Mouse (Mus musculus) kidney, adult 2 months (tissue): Measurements from ENCODE around the gene Kif12. TPM values are rescaled to one million over a fixed set of nuclear protein-coding genes. Genes with fewer than 3 reads are reported as not detected.

Experiments
- DNase-seq: peaks from one replicate; pipeline ENCODE4 v3.0.0; 2021
- H3K27ac ChIP-seq: fragments of 200-500 bp; 2 replicates; pipeline ENCODE4 v1.5.1; 2012; ENCODE audit warnings: low read depth, low read length, control low read depth, inconsistent platforms; ENCODE audit not compliant: insufficient read depth
- H3K27me3 ChIP-seq: fragments of 200-500 bp; replicated peaks from 2 replicates; pipeline ENCODE4 v1.6.1; 2012; ENCODE audit warnings: mild to moderate bottlenecking, moderate library complexity, low read length, inconsistent platforms; ENCODE audit not compliant: control insufficient read depth, insufficient read depth
- H3K36me3 ChIP-seq: fragments of 200-500 bp; 2 replicates; pipeline ENCODE4 v1.6.1; 2012; ENCODE audit warnings: mild to moderate bottlenecking, moderate library complexity, low read length, inconsistent platforms; ENCODE audit not compliant: control insufficient read depth, insufficient read depth
- H3K4me1 ChIP-seq: fragments of 200-500 bp; 2 replicates; pipeline ENCODE4 v1.6.1; 2011; ENCODE audit warnings: low read length; ENCODE audit not compliant: control insufficient read depth, insufficient read depth
- H3K4me3 ChIP-seq: fragments of 200-500 bp; 2 replicates; pipeline ENCODE4 v1.5.1; 2011; ENCODE audit warnings: mild to moderate bottlenecking, low read depth, low read length, control low read depth; ENCODE audit not compliant: insufficient read depth
- CTCF ChIP-seq: fragments of 200-500 bp; conservative IDR thresholded peaks from 2 replicates; pipeline ENCODE4 v1.5.1; 2011; ENCODE audit warnings: low read depth, mild to moderate bottlenecking, control low read depth, low read length, moderate library complexity, mixed read lengths; ENCODE audit not compliant: insufficient read depth, insufficient read length
- POLR2A ChIP-seq: fragments of 200-500 bp; IDR thresholded peaks from one replicate; pipeline ENCODE4 v1.6.1; 2011; ENCODE audit warnings: low read depth, low read length, control low read depth
- WGBS: fragments of 180-500 bp; shearing (Covaris S2); methylation state at CpG from one replicate; pipeline ENCODE4 v1.1.7; 2018; 5-methylcytosine and 5-hydroxymethylcytosine counted together
- polyA plus RNA-seq: library from polyadenylated mRNA; depleted of rRNA; stranded (reverse); fragments of >200 nt; gene quantifications from 2 replicates; pipeline ENCODE4 v1.2.3, GENCODE M21; 2012

Gene Kif12
- polyA plus RNA-seq, 1 experiment, result 187 TPM

GRCm38 (mm10) chr4:63215185-63215992 is 43.5 kb upstream of the Kif12 start:
- TF ChIP-seq POLR2A (no peak), CTCF (peak; percentile 82)
- H3K27me3 ChIP-seq, result no peaks in the 10 kb centered on the region
- WGBS, result 1% methylated on average over 69 of the region's 71 CpGs
- peak overlapping the region; percentile 63 for H3K4me3 ChIP-seq
- peak overlapping the region; percentile 74 for H3K27ac ChIP-seq
- no peaks in the 10 kb centered on the region for H3K36me3 ChIP-seq
- peaks cover 12% of the 10 kb centered on the region; the same call in 1 of the 2 replicates for H3K4me1 ChIP-seq
- peak; percentile 83 for DNase-seq

- Histone ChIP-seq H3K4me1 (peaks cover 12% of the 10 kb centered on the region; the same call in 1 of the 2 replicates), H3K4me3 (peak within 1 kb of the TSS; percentile 6; the same call in 1 of the 2 replicates), H3K36me3 (no peaks in the 10 kb centered on the region), H3K27me3 (no peaks in the 10 kb centered on the region), H3K27ac (no peak within 1 kb of the TSS)
- peak; percentile 25 for DNase-seq
- TF ChIP-seq CTCF (0 out of 2 replicates have a peak, but pooled peaks have one; percentile 8), POLR2A (no peak)
- under 1% methylated on average over 54 of the region's 61 CpGs for WGBS
Observed at GRCm38 (mm10) chr4:63213907-63214621, 42.1 kb upstream of the Kif12 start, which contains the start of gene Col27a1. Gene Col27a1, plus strand, starts transcription at chr4:63214004.

GRCm38 (mm10) chr4:63205583-63205982 is 33.7 kb upstream of the Kif12 start:
- H3K27ac ChIP-seq, result no peak overlapping the region
- WGBS, result 68% methylated on average over 7 of the region's 7 CpGs

GRCm38 (mm10) chr4:63203874-63204273 is 31.9 kb upstream of the Kif12 start:
- H3K27ac ChIP-seq, result no peak overlapping the region
- no peaks in the 10 kb centered on the region for H3K27me3 ChIP-seq
- H3K4me1 ChIP-seq, result no peaks in the 10 kb centered on the region
- H3K36me3 ChIP-seq, result no peaks in the 10 kb centered on the region
- DNase-seq, result no peak
- H3K4me3 ChIP-seq, result no peak overlapping the region
- WGBS, result 90% methylated on average over 7 of the region's 7 CpGs
- TF ChIP-seq CTCF (no peak), POLR2A (no peak)

More at GRCm38 (mm10) chr4:63205583-63205982, 33.7 kb upstream of the Kif12 start:
- no peaks in the 10 kb centered on the region for H3K27me3 ChIP-seq
- no peaks in the 10 kb centered on the region for H3K4me1 ChIP-seq
- peak; percentile 21 for DNase-seq
- H3K36me3 ChIP-seq, result no peaks in the 10 kb centered on the region
- H3K4me3 ChIP-seq, result no peak overlapping the region
- TF ChIP-seq CTCF, result no peak

- no peak for DNase-seq
- H3K4me3 ChIP-seq, result no peak overlapping the region
- 92% methylated on average over 5 of the region's 5 CpGs for WGBS
- TF ChIP-seq CTCF (no peak), POLR2A (no peak)
- H3K27ac ChIP-seq, result no peak overlapping the region
- H3K36me3 ChIP-seq, result no peaks in the 10 kb centered on the region
- no peaks in the 10 kb centered on the region for H3K27me3 ChIP-seq
- H3K4me1 ChIP-seq, result no peaks in the 10 kb centered on the region
Observed at GRCm38 (mm10) chr4:63199366-63199765, 27.4 kb upstream of the Kif12 start.

GRCm38 (mm10) chr4:63194366-63194765 is 22.4 kb upstream of the Kif12 start:
- no peaks in the 10 kb centered on the region for H3K27me3 ChIP-seq
- no peak for DNase-seq
- WGBS, result 83% methylated on average over 2 of the region's 2 CpGs
- H3K27ac ChIP-seq, result no peak overlapping the region
- no peaks in the 10 kb centered on the region for H3K36me3 ChIP-seq
- TF ChIP-seq POLR2A (no peak), CTCF (no peak)
- no peaks in the 10 kb centered on the region for H3K4me1 ChIP-seq
- no peak overlapping the region for H3K4me3 ChIP-seq

- WGBS, result 76% methylated on average over 5 of the region's 5 CpGs
- Histone ChIP-seq H3K27ac (no peak overlapping the region), H3K36me3 (no peaks in the 10 kb centered on the region), H3K4me3 (no peak overlapping the region), H3K4me1 (peaks cover 4% of the 10 kb centered on the region), H3K27me3 (no peaks in the 10 kb centered on the region)
- TF ChIP-seq POLR2A (no peak), CTCF (no peak)
- DNase-seq, result no peak
Observed at GRCm38 (mm10) chr4:63191641-63192040, 19.7 kb upstream of the Kif12 start.
